Mouse (Mus musculus) neural tube, embryonic 11.5 days (tissue): Measurements from ENCODE around the gene Tor1b. TPM values are rescaled to one million over a fixed set of nuclear protein-coding genes. Genes with fewer than 3 reads are reported as not detected.

Experiments
- ATAC-seq: fragments of 200-750 bp; cut with Nextera tagmentation; 2 replicates; pipeline ENCODE4 v1.8.0; 2017; ENCODE audit warnings: moderate number of reproducible peaks, mild to moderate bottlenecking, moderate TSS enrichment, moderate library complexity; ENCODE audit not compliant: insufficient read depth, low FRiP score, low TSS enrichment
- DNase-seq: peaks from one replicate; pipeline ENCODE4 v3.0.0-alpha.2; 2015; ENCODE audit warnings: low spot score
- H3K27ac ChIP-seq: fragments of 300-500 bp; sonication (generic); 2 replicates; pipeline ENCODE4 v1.5.1; 2014; ENCODE audit warnings: low read depth, mild to moderate bottlenecking, low read length
- H3K27me3 ChIP-seq: fragments of 300-500 bp; sonication (generic); 2 replicates; pipeline ENCODE4 v1.6.1; 2014; ENCODE audit warnings: mild to moderate bottlenecking, low read length, mixed read lengths; ENCODE audit not compliant: control insufficient read depth, insufficient read depth
- H3K36me3 ChIP-seq: fragments of 300-500 bp; sonication (generic); 2 replicates; pipeline ENCODE4 v1.6.1; 2014; ENCODE audit warnings: mild to moderate bottlenecking, low read length, moderate library complexity, mixed read lengths; ENCODE audit not compliant: control insufficient read depth, insufficient read depth
- H3K4me1 ChIP-seq: fragments of 300-500 bp; sonication (generic); 2 replicates; pipeline ENCODE4 v1.6.1; 2014; ENCODE audit warnings: low read length, mixed read lengths; ENCODE audit not compliant: control insufficient read depth, insufficient read depth
- H3K4me2 ChIP-seq: fragments of 300-500 bp; sonication (generic); 2 replicates; pipeline ENCODE4 v1.6.1; 2014; ENCODE audit warnings: low read depth, mild to moderate bottlenecking, moderate library complexity
- H3K4me3 ChIP-seq: fragments of 300-500 bp; sonication (generic); 2 replicates; pipeline ENCODE4 v1.5.1; 2014; ENCODE audit warnings: low read depth, low read length
- H3K9ac ChIP-seq: fragments of 300-500 bp; sonication (generic); 2 replicates; pipeline ENCODE4 v1.6.1; 2014; ENCODE audit warnings: mild to moderate bottlenecking, low read length
- H3K9me3 ChIP-seq: fragments of 300-500 bp; sonication (generic); 2 replicates; pipeline ENCODE4 v1.6.1; 2016; ENCODE audit warnings: low read length; ENCODE audit not compliant: control insufficient read depth
- WGBS: fragments of 180-500 bp; shearing (Covaris S2); extraction: QIAGEN DNeasy Blood & Tissue Kit; methylation state at CpG from one replicate; pipeline ENCODE4 v1.1.7; 2014; 5-methylcytosine and 5-hydroxymethylcytosine counted together
- polyA plus RNA-seq: library from polyadenylated mRNA; unstranded; fragments of >200 nt; fragmentation: Nextera tagmentation; extraction: Ambion mirVana; gene quantifications from 2 replicates; pipeline ENCODE4 v1.2.1, GENCODE M21; 2014

Gene Tor1b
- polyA plus RNA-seq, 1 experiment from 2014 or later = 22.7 TPM

GRCm38 (mm10) chr2:30959856-30960255 is 7.1 kb downstream of the Tor1b start:
- Histone ChIP-seq H3K4me2 (no peak overlapping the region), H3K4me1 (no peaks in the 10 kb centered on the region), H3K4me3 (no peak overlapping the region), H3K9ac (no peak overlapping the region), H3K27ac (no peak overlapping the region), H3K36me3 (peaks cover 24% of the 10 kb centered on the region), H3K9me3 (no peaks in the 10 kb centered on the region), H3K27me3 (no peaks in the 10 kb centered on the region)
- ATAC-seq (no peak), DNase-seq (no peak)
- 50% methylated on average over 5 of the region's 5 CpGs for WGBS

GRCm38 (mm10) chr2:30962570-30963254 is 10.0 kb downstream of the Tor1b start:
- Histone ChIP-seq H3K9me3 (no peaks in the 10 kb centered on the region), H3K36me3 (peaks cover 18% of the 10 kb centered on the region), H3K27me3 (no peaks in the 10 kb centered on the region), H3K4me3 (no peak overlapping the region), H3K4me1 (peaks cover 13% of the 10 kb centered on the region), H3K9ac (no peak overlapping the region), H3K4me2 (no peak overlapping the region), H3K27ac (no peak overlapping the region)
- ATAC-seq (no peak), DNase-seq (no peak)
- WGBS = 89% methylated on average over 11 of the region's 11 CpGs

- Histone ChIP-seq H3K9ac (no peak overlapping the region), H3K36me3 (peaks cover 18% of the 10 kb centered on the region), H3K9me3 (no peaks in the 10 kb centered on the region), H3K27me3 (no peaks in the 10 kb centered on the region), H3K4me2 (no peak overlapping the region), H3K4me3 (no peak overlapping the region), H3K4me1 (peaks cover 13% of the 10 kb centered on the region), H3K27ac (no peak overlapping the region)
- ATAC-seq (no peak), DNase-seq (no peak)
- WGBS = 93% methylated on average over 8 of the region's 8 CpGs
These were observed 12.9 kb downstream of the Tor1b start for GRCm38 (mm10) chr2:30965627-30966026.

GRCm38 (mm10) chr2:30966826-30967225 is 14.1 kb downstream of the Tor1b start:
- ATAC-seq (no peak), DNase-seq (no peak)
- Histone ChIP-seq H3K9ac (peak overlapping the region; percentile 91), H3K4me2 (peak overlapping the region; percentile 90), H3K9me3 (no peaks in the 10 kb centered on the region), H3K4me3 (peak overlapping the region; percentile 97), H3K27me3 (no peaks in the 10 kb centered on the region), H3K27ac (no peak overlapping the region), H3K4me1 (peaks cover 13% of the 10 kb centered on the region), H3K36me3 (peaks cover 9% of the 10 kb centered on the region)
- 27% methylated on average over 16 of the region's 16 CpGs for WGBS

GRCm38 (mm10) chr2:30967352-30968327 is 14.9 kb downstream of the Tor1b start, which contains the start of gene Tor1a:
Gene Tor1a, minus strand, starts transcription at chr2:30967933.
- H3K27me3 ChIP-seq = no peaks in the 10 kb centered on the region
- H3K27ac ChIP-seq = peak within 1 kb of the TSS; percentile 60; the same call in 1 of the 2 replicates
- WGBS = 2% methylated on average over 59 of the region's 59 CpGs
- no peaks in the 10 kb centered on the region for H3K9me3 ChIP-seq
- peak; percentile 94 for ATAC-seq
- H3K36me3 ChIP-seq = peaks cover 6% of the 10 kb centered on the region
- H3K4me2 ChIP-seq = peak within 1 kb of the TSS; percentile 90
- peaks cover 13% of the 10 kb centered on the region for H3K4me1 ChIP-seq
- H3K9ac ChIP-seq = peak within 1 kb of the TSS; percentile 91
- peak within 1 kb of the TSS; percentile 97 for H3K4me3 ChIP-seq
- DNase-seq = peak; percentile 89

GRCm38 (mm10) chr2:30981790-30982513 is 29.2 kb downstream of the Tor1b start, which contains the start of the genes BC005624 and Usp20:
Gene BC005624, minus strand, starts transcription at chr2:30982201.
Gene Usp20, plus strand, starts transcription at chr2:30982279.
- peak within 1 kb of the TSS; percentile 57 for H3K4me2 ChIP-seq
- ATAC-seq (peak; percentile 95), DNase-seq (peak; percentile 100)
- H3K9ac ChIP-seq = peak within 1 kb of the TSS; percentile 50
- H3K4me1 ChIP-seq = peaks cover 2% of the 10 kb centered on the region; the same call in 1 of the 2 replicates
- H3K4me3 ChIP-seq = peak within 1 kb of the TSS; percentile 85
- no peak within 1 kb of the TSS for H3K27ac ChIP-seq
- under 1% methylated on average over 65 of the region's 66 CpGs for WGBS
- no peaks in the 10 kb centered on the region for H3K27me3 ChIP-seq
- H3K9me3 ChIP-seq = no peaks in the 10 kb centered on the region
- peaks cover 9% of the 10 kb centered on the region for H3K36me3 ChIP-seq

- DNase-seq (no peak), ATAC-seq (no peak)
- peaks cover 7% of the 10 kb centered on the region for H3K36me3 ChIP-seq
- H3K9ac ChIP-seq = no peak overlapping the region
- H3K27me3 ChIP-seq = no peaks in the 10 kb centered on the region
- peak overlapping the region; percentile 57 for H3K4me2 ChIP-seq
- no peak overlapping the region for H3K27ac ChIP-seq
- no peaks in the 10 kb centered on the region for H3K9me3 ChIP-seq
- WGBS = 56% methylated on average over 7 of the region's 7 CpGs
- H3K4me3 ChIP-seq = peak overlapping the region; percentile 85; the same call in 1 of the 2 replicates
- H3K4me1 ChIP-seq = peaks cover 2% of the 10 kb centered on the region; the same call in 1 of the 2 replicates
These were observed 30.3 kb downstream of the Tor1b start for GRCm38 (mm10) chr2:30983024-30983423.
